Mouse (Mus musculus) colon, adult 2 months (tissue): ENCODE data around the gene Zfp709. TPM values are rescaled to one million over a fixed set of nuclear protein-coding genes. Genes with fewer than 3 reads are reported as not detected.

ENCODE experiments used
- polyA plus RNA-seq: library from polyadenylated mRNA; depleted of rRNA; stranded (reverse); fragments of >200 nt; gene quantifications from 2 replicates; pipeline ENCODE4 v1.2.3, GENCODE M21; 2012; rRNA removed

Zfp709 gene
- 0.08 and 0.23 TPM in 2 replicates for polyA plus RNA-seq

GRCm38 (mm10) chr8:71881618-71882274 lies at the start of gene Zfp709:
TSS of gene Zfp709 (plus strand) at chr8:71882019.

GRCm38 (mm10) chr8:71908309-71909261 lies 26.8 kb downstream of the Zfp709 start, which contains the start of the genes Zfp882 and Zfp617:
TSS of gene Zfp882 (plus strand) at chr8:71908608.
TSS of gene Zfp617 (plus strand) at chr8:71908635.

Other genes starting within 250 kb of the Zfp709 start
- gene Unc13a, start 210.3 kb upstream of the Zfp709 start, polyA plus RNA-seq = 2.2 and 3.2 TPM in 2 replicates
- 18.7 and 23.3 TPM in 2 replicates for gene Jak3, start 205.7 kb upstream of the Zfp709 start, polyA plus RNA-seq
- 11.6 and 16.8 TPM in 2 replicates for gene Insl3, start 192.8 kb upstream of the Zfp709 start, polyA plus RNA-seq
- 298 and 338 TPM in 2 replicates for gene B3gnt3, start 180.2 kb upstream of the Zfp709 start, polyA plus RNA-seq
- gene Fcho1, start 156.3 kb upstream of the Zfp709 start, polyA plus RNA-seq = 32.7 and 32.9 TPM in 2 replicates
- 0.13 and 0.28 TPM in 2 replicates for gene Zfp882, start 26.6 kb downstream of the Zfp709 start, polyA plus RNA-seq
- 1.6 and 2.0 TPM in 2 replicates for gene Zfp617, start 26.6 kb downstream of the Zfp709 start, polyA plus RNA-seq
- gene Zfp961, start 69.0 kb downstream of the Zfp709 start, polyA plus RNA-seq = 2.1 and 2.3 TPM in 2 replicates
- gene Cyp4f18, start 127.6 kb downstream of the Zfp709 start, polyA plus RNA-seq = 6.7 and 6.8 TPM in 2 replicates
- gene Olfr372, start 159.2 kb downstream of the Zfp709 start, polyA plus RNA-seq = not detected in 2 replicates
- not detected in 2 replicates for gene Olfr373, start 201.2 kb downstream of the Zfp709 start, polyA plus RNA-seq
- gene Olfr374, start 225.0 kb downstream of the Zfp709 start, polyA plus RNA-seq = not detected in 2 replicates